Mouse (Mus musculus) right cerebral cortex, postnatal 25 days (tissue): ENCODE results near the gene Tpsb2.
A peak's percentile ranks its signal among the peaks of the same experiment; 100 is the strongest.

Experiments used
- DNase-seq: peaks from one replicate; pipeline ENCODE4 v3.0.0; 2022

Gene Tpsb2

GRCm38 (mm10) chr17:25366005-25366404 lies at the start of gene Tpsb2:
Gene Tpsb2, plus strand, starts transcription at chr17:25366305.
- no peak for DNase-seq

- DNase-seq = no peak
Measured at GRCm38 (mm10) chr17:25318354-25318753, 47.8 kb upstream of the Tpsb2 start, which contains the start of gene Prss29. Gene Prss29, plus strand, starts transcription at chr17:25318654.

GRCm38 (mm10) chr17:25320819-25321218 lies 45.3 kb upstream of the Tpsb2 start:
- DNase-seq = no peak

- no peak for DNase-seq
Measured at GRCm38 (mm10) chr17:25322930-25323329, 43.2 kb upstream of the Tpsb2 start.

- DNase-seq = no peak
Measured at GRCm38 (mm10) chr17:25332321-25332720, 33.8 kb upstream of the Tpsb2 start.

GRCm38 (mm10) chr17:25333943-25334342 lies 32.2 kb upstream of the Tpsb2 start:
- DNase-seq = peak; percentile 59

- DNase-seq = no peak
Measured at GRCm38 (mm10) chr17:25338218-25338617, 27.9 kb upstream of the Tpsb2 start.

- no peak for DNase-seq
Measured at GRCm38 (mm10) chr17:25340003-25340402, 26.1 kb upstream of the Tpsb2 start.

GRCm38 (mm10) chr17:25341490-25341889 lies 24.6 kb upstream of the Tpsb2 start:
- DNase-seq = no peak

GRCm38 (mm10) chr17:25345462-25345861 lies 20.6 kb upstream of the Tpsb2 start, which contains the start of gene Tpsab1:
Gene Tpsab1, minus strand, starts transcription at chr17:25345562.
- no peak for DNase-seq

- DNase-seq = no peak
Measured at GRCm38 (mm10) chr17:25361291-25361690, 4.8 kb upstream of the Tpsb2 start.

- peak; percentile 40 for DNase-seq
Measured at GRCm38 (mm10) chr17:25363726-25364125, 2.4 kb upstream of the Tpsb2 start.

GRCm38 (mm10) chr17:25368973-25369372 lies 2.9 kb downstream of the Tpsb2 start, which contains the start of gene Tpsg1:
Gene Tpsg1, plus strand, starts transcription at chr17:25369273.
- DNase-seq = no peak

- no peak for DNase-seq
Measured at GRCm38 (mm10) chr17:25372491-25372890, 6.4 kb downstream of the Tpsb2 start.

- no peak for DNase-seq
Measured at GRCm38 (mm10) chr17:25374011-25374410, 7.9 kb downstream of the Tpsb2 start.

GRCm38 (mm10) chr17:25394526-25394925 lies 28.4 kb downstream of the Tpsb2 start:
- no peak for DNase-seq

- peak; percentile 69 for DNase-seq
Measured at GRCm38 (mm10) chr17:25397804-25398519, 31.9 kb downstream of the Tpsb2 start.

- no peak for DNase-seq
Measured at GRCm38 (mm10) chr17:25398520-25398838, 32.4 kb downstream of the Tpsb2 start.

GRCm38 (mm10) chr17:25400443-25400842 lies 34.3 kb downstream of the Tpsb2 start:
- no peak for DNase-seq

- no peak for DNase-seq
Measured at GRCm38 (mm10) chr17:25401491-25401890, 35.4 kb downstream of the Tpsb2 start.

- DNase-seq = no peak
Measured at GRCm38 (mm10) chr17:25402224-25402623, 36.1 kb downstream of the Tpsb2 start.

- no peak for DNase-seq
Measured at GRCm38 (mm10) chr17:25404190-25404589, 38.1 kb downstream of the Tpsb2 start.

GRCm38 (mm10) chr17:25405224-25405895 lies 39.3 kb downstream of the Tpsb2 start:
- no peak for DNase-seq

- DNase-seq = peak; percentile 50
Measured at GRCm38 (mm10) chr17:25406011-25406441, 39.9 kb downstream of the Tpsb2 start.
